Comparison of ENCODE assay signal across 8 mouse cellular contexts in genomic region chr4:136431376-136431693, GRCm38 (mm10). TPM values are rescaled to one million over a fixed set of nuclear protein-coding genes. Genes with fewer than 3 reads are reported as not detected.
A peak's percentile ranks its signal among the peaks of the same experiment; 100 is the strongest.
DNase-seq lines count a peak whose midpoint lies in the region; ATAC-seq and TF ChIP-seq lines count a peak whose summit lies in the region.

No protein-coding gene starts in this region.

- no peaks in the 10 kb centered on the region for H3K27me3 ChIP-seq in MEL (ENCODE audit: control insufficient read depth in 1 of 2, insufficient read depth in 2 of 2, low read length in 2 of 2)
- no peaks in the 10 kb centered on the region for H3K27me3 ChIP-seq in kidney, postnatal 0 days (ENCODE audit: insufficient read depth, low read length)

- no peak overlapping the region for H3K27ac ChIP-seq in MEL (ENCODE audit: control insufficient read depth, low read depth, low read length)
- H3K27ac ChIP-seq in kidney, postnatal 0 days, result no peak overlapping the region

- peak; percentile 38 to 81 for DNase-seq in adrenal gland, adult (ENCODE audit: inconsistent age in 2 of 2, low spot score in 1 of 2)
- DNase-seq in adrenal gland, adult 8-10 months, result no peak
- DNase-seq in MEL (ENCODE audit: low read depth, low spot score), result peak; percentile 82
- DNase-seq in cerebellum, adult 9-10 months, result peak; percentile 58
- peak; percentile 34 to 72 for DNase-seq in gastrocnemius, postnatal 4 days (ENCODE audit: low spot score in 2 of 2)
- peak; percentile 90 for DNase-seq in kidney, postnatal 0 days (ENCODE audit: low spot score)
- peak; percentile 19 to 67 for DNase-seq in lung, adult 18-20 months
- DNase-seq in retina, embryonic 14.5 days (ENCODE audit: low spot score), result peak; percentile 96

- ATAC-seq in kidney, postnatal 0 days (replicated peaks; ENCODE audit: low FRiP score, low read depth), result no peak

- peak; percentile 63 for TF ChIP-seq RAD21 in MEL (IDR thresholded peaks at IDR 0.05; ENCODE audit: low read depth, low read length)

- H3K4me1 ChIP-seq in MEL (ENCODE audit: control insufficient read depth in 1 of 2, insufficient read depth in 2 of 2, low read length in 2 of 2), result no peaks in the 10 kb centered on the region
- H3K4me1 ChIP-seq in kidney, postnatal 0 days (replicated peaks; ENCODE audit: insufficient read depth, low read length), result no peaks in the 10 kb centered on the region

- TF ChIP-seq POLR2A in MEL (IDR thresholded peaks at IDR 0.05; ENCODE audit: control insufficient read depth in 1 of 2, insufficient read depth in 1 of 2, low read depth in 1 of 2, low read length in 2 of 2, poor library complexity in 1 of 2), result no peak

- TF ChIP-seq EP300 in MEL (IDR thresholded peaks at IDR 0.05; ENCODE audit: low read depth in 1 of 2, low read length in 2 of 2), result no peak

- no peaks in the 10 kb centered on the region for H3K79me2 ChIP-seq in MEL (ENCODE audit: control insufficient read depth, insufficient read depth, low read length, poor library complexity)

- 2% methylated on average over 3 of the region's 3 CpGs for WGBS in kidney, postnatal 0 days

- H3K36me3 ChIP-seq in MEL (ENCODE audit: control insufficient read depth in 1 of 2, insufficient read depth in 2 of 2, low read length in 2 of 2), result peaks cover 0 to 3% of the 10 kb centered on the region in 2 experiments; a peak in 1 of 4 replicates
- no peaks in the 10 kb centered on the region for H3K36me3 ChIP-seq in kidney, postnatal 0 days (ENCODE audit: insufficient read depth, low read length)

- no peaks in the 10 kb centered on the region for H3K9me3 ChIP-seq in MEL (replicated peaks; ENCODE audit: insufficient read depth, low read length)
- H3K9me3 ChIP-seq in kidney, postnatal 0 days (replicated peaks; ENCODE audit: low read length), result no peaks in the 10 kb centered on the region

- peak; percentile 62 to 76 (median 66) for TF ChIP-seq CTCF in MEL (IDR thresholded peaks at IDR 0.05 in 2 of 3, conservative IDR thresholded peaks at IDR 0.05 in 1 of 3; ENCODE audit: control insufficient read depth in 1 of 3, insufficient read depth in 1 of 3, low read depth in 2 of 3, low read length in 3 of 3, poor library complexity in 1 of 3, severe bottlenecking in 1 of 3)
- peak; percentile 82 for TF ChIP-seq CTCF in kidney, postnatal 0 days (IDR thresholded peaks at IDR 0.05; ENCODE audit: low read depth)

- no peak overlapping the region for H3K4me3 ChIP-seq in MEL (ENCODE audit: control insufficient read depth in 1 of 2, insufficient read depth in 1 of 2, low read depth in 2 of 2, low read length in 2 of 2)
- H3K4me3 ChIP-seq in kidney, postnatal 0 days (replicated peaks; ENCODE audit: low read depth, low read length), result no peak overlapping the region

- H3K4me2 ChIP-seq in kidney, postnatal 0 days (ENCODE audit: low read length), result no peak overlapping the region

- no peak overlapping the region for H3K9ac ChIP-seq in MEL (ENCODE audit: control insufficient read depth, low read depth, low read length, poor library complexity, severe bottlenecking)
- H3K9ac ChIP-seq in kidney, postnatal 0 days (ENCODE audit: low read depth, low read length), result no peak overlapping the region

TF ChIP-seq in MEL, 35 proteins besides CTCF, POLR2A, EP300 and RAD21:
- TF ChIP-seq MXI1 (IDR thresholded peaks at IDR 0.05; ENCODE audit: low read depth, low read length) (no peak), ZMIZ1 (IDR thresholded peaks at IDR 0.05; ENCODE audit: low read depth, low read length) (no peak), UBTF (IDR thresholded peaks at IDR 0.05; ENCODE audit: borderline replicate concordance, insufficient read depth, low read depth, low read length) (no peak), MAZ (IDR thresholded peaks at IDR 0.05; ENCODE audit: low read depth, low read length) (no peak), GATA1 (IDR thresholded peaks at IDR 0.05; ENCODE audit: low read depth, low read length) (no peak), ZC3H11A (IDR thresholded peaks at IDR 0.05; ENCODE audit: low read depth, low read length) (peak; percentile 39; the same call in 1 of the 2 replicates), SMC3 (IDR thresholded peaks at IDR 0.05; ENCODE audit: low read depth, low read length) (peak; percentile 60)

RNA-seq across cellular contexts. Expression of gene Htr1d, which starts 8.0 kb away (rescaled TPM):
- total RNA-seq in adrenal gland, adult 8-10 months (2022), result under 1 TPM in 1 of 4 experiments, not detected in 3; 0.19 TPM
- not detected in 2 replicates for total RNA-seq in MEL (2012; rRNA removed)
- not detected for polyA plus RNA-seq in MEL (2012; ENCODE audit: insufficient read depth in 1 of 2, insufficient read length in 2 of 2, low read depth in 1 of 2, low replicate concordance in 2 of 2, missing spikeins in 1 of 2)
- total RNA-seq in gastrocnemius, postnatal 4 days (2021), result not detected
- 0.25 and 0.56 TPM in 2 replicates for polyA plus RNA-seq in kidney, postnatal 0 days (2015; fragmentation: Nextera tagmentation; extraction: Ambion mirVana)

RNA-seq across cellular contexts. Expression of gene 6030445D17Rik, which starts 30.7 kb away (rescaled TPM):
- under 1 TPM; 0.31 to 0.92 (median 0.50) TPM for total RNA-seq in adrenal gland, adult 8-10 months (2022)
- total RNA-seq in MEL (2012; rRNA removed), result 0.26 and 0.46 TPM in 2 replicates
- under 1 TPM in 1 of 2 experiments, not detected in 1; 0.77 TPM for polyA plus RNA-seq in MEL (2012; ENCODE audit: insufficient read depth in 1 of 2, insufficient read length in 2 of 2, low read depth in 1 of 2, low replicate concordance in 2 of 2, missing spikeins in 1 of 2)
- under 1 TPM; 0.76 to 0.91 TPM for total RNA-seq in gastrocnemius, postnatal 4 days (2021)
- 0.55 and 0.68 TPM in 2 replicates for polyA plus RNA-seq in kidney, postnatal 0 days (2015; fragmentation: Nextera tagmentation; extraction: Ambion mirVana)

RNA-seq across cellular contexts. Expression of gene Luzp1, which starts 38.2 kb away (rescaled TPM):
- 10 to 100 TPM; 26.4 to 46.4 (median 40.1) TPM for total RNA-seq in adrenal gland, adult 8-10 months (2022)
- total RNA-seq in MEL (2012; rRNA removed), result 7.3 and 7.5 TPM in 2 replicates
- 10 to 100 TPM in 1 of 2 experiments, not detected in 1; 13.4 TPM for polyA plus RNA-seq in MEL (2012; ENCODE audit: insufficient read depth in 1 of 2, insufficient read length in 2 of 2, low read depth in 1 of 2, low replicate concordance in 2 of 2, missing spikeins in 1 of 2)
- total RNA-seq in gastrocnemius, postnatal 4 days (2021), result 10 to 100 TPM; 32.6 to 36.2 TPM
- polyA plus RNA-seq in kidney, postnatal 0 days (2015; fragmentation: Nextera tagmentation; extraction: Ambion mirVana), result 111 and 114 TPM in 2 replicates
